Mouse (Mus musculus) liver, embryonic 14.5 days (tissue): Measurements from ENCODE around the gene Atl2. TPM values are rescaled to one million over a fixed set of nuclear protein-coding genes. Genes with fewer than 3 reads are reported as not detected.
A peak's percentile ranks its signal among the peaks of the same experiment; 100 is the strongest.

ENCODE experiments used
- ATAC-seq: fragments of 200-750 bp; cut with Nextera tagmentation; 2 replicates; pipeline ENCODE4 v1.8.0; 2017; ENCODE audit warnings: moderate number of reproducible peaks, mild to moderate bottlenecking, moderate library complexity; ENCODE audit not compliant: insufficient read depth
- DNase-seq, 3 experiments: peaks; one replicate each; pipeline ENCODE4 v3.0.0-alpha.2; 2012 to 2013; ENCODE audit warnings: low read depth in 3 of 3, low spot score in 3 of 3
- H3K27ac ChIP-seq: fragments of 300-500 bp; sonication (generic); 2 replicates; pipeline ENCODE4 v1.5.1; 2014; ENCODE audit warnings: moderate library complexity, mild to moderate bottlenecking, control low read depth, inconsistent platforms
- H3K27me3 ChIP-seq: fragments of 300-500 bp; sonication (generic); 2 replicates; pipeline ENCODE4 v1.6.1; 2014; ENCODE audit warnings: mild to moderate bottlenecking, low read length, moderate library complexity; ENCODE audit not compliant: control insufficient read depth, insufficient read depth
- H3K36me3 ChIP-seq: fragments of 300-500 bp; sonication (generic); replicated peaks from 2 replicates; pipeline ENCODE4 v1.6.1; 2014; ENCODE audit warnings: low read depth; ENCODE audit not compliant: control insufficient read depth, insufficient read depth
- H3K4me1 ChIP-seq, 2 experiments: fragments of 200-500 bp in 1 of 2; fragments of 300-500 bp in 1 of 2; sonication (generic) in 1 of 2; replicated peaks; 2 replicates each; pipeline ENCODE4 v1.6.1; 2012 to 2014; ENCODE audit warnings: antibody characterized with exemption in 1 of 2, inconsistent platforms in 1 of 2, low read length in 1 of 2; ENCODE audit not compliant: control insufficient read depth in 2 of 2, insufficient read depth in 2 of 2
- H3K4me2 ChIP-seq: fragments of 300-500 bp; sonication (generic); 2 replicates; pipeline ENCODE4 v1.6.1; 2014; ENCODE audit warnings: low read depth, mild to moderate bottlenecking, control low read depth, moderate library complexity
- H3K4me3 ChIP-seq, 2 experiments: fragments of 200-500 bp in 1 of 2; fragments of 300-500 bp in 1 of 2; sonication (generic) in 1 of 2; 2 replicates each; pipeline ENCODE4 v1.5.1; 2012 to 2014; ENCODE audit warnings: low read depth in 2 of 2, low read length in 2 of 2, mild to moderate bottlenecking in 2 of 2, control low read depth in 1 of 2, inconsistent platforms in 1 of 2, moderate library complexity in 1 of 2; ENCODE audit not compliant: insufficient read depth in 1 of 2
- H3K9ac ChIP-seq: fragments of 300-500 bp; sonication (generic); replicated peaks from 2 replicates; pipeline ENCODE4 v1.6.1; 2014; ENCODE audit warnings: mild to moderate bottlenecking, control low read depth, moderate library complexity
- H3K9me3 ChIP-seq: fragments of 300-500 bp; sonication (generic); 2 replicates; pipeline ENCODE4 v1.6.1; 2016; ENCODE audit warnings: low read length, mixed read lengths; ENCODE audit not compliant: control insufficient read depth
- CTCF ChIP-seq: IDR thresholded peaks from 2 replicates; pipeline ENCODE4 v1.5.1; 2016; ENCODE audit warnings: antibody characterized with exemption, low read depth, control low read depth
- EP300 ChIP-seq: IDR thresholded peaks from 2 replicates; pipeline ENCODE4 v1.6.1; 2016; ENCODE audit warnings: antibody characterized with exemption, low read depth
- WGBS: fragments of 180-500 bp; shearing (Covaris S2); extraction: QIAGEN DNeasy Blood & Tissue Kit; methylation state at CpG from one replicate; pipeline ENCODE4 v1.1.7; 2014; ENCODE audit not compliant: insufficient replicate concordance; 5-methylcytosine and 5-hydroxymethylcytosine counted together
- polyA plus RNA-seq, 2 experiments: library from polyadenylated mRNA; depleted of rRNA in 1 of 2; stranded (reverse) in 1 of 2; unstranded in 1 of 2; fragments of >200 nt; fragmentation: Nextera tagmentation in 1 of 2; extraction: Ambion mirVana in 1 of 2; gene quantifications; 2 replicates each; pipeline versions ENCODE4 v1.2.1 to v1.2.3; 2012 to 2014

Atl2 gene
- polyA plus RNA-seq, 2 experiments, result 19.4 to 26.4 TPM

GRCm38 (mm10) chr17:79920355-79920754 is 24.4 kb upstream of the Atl2 start:
- Histone ChIP-seq H3K36me3 (no peaks in the 10 kb centered on the region), H3K27ac (no peak overlapping the region), H3K9me3 (no peaks in the 10 kb centered on the region), H3K4me1 (peaks cover 20 to 34% of the 10 kb centered on the region in 2 experiments), H3K4me2 (no peak overlapping the region), H3K4me3 (no peak overlapping the region), H3K27me3 (no peaks in the 10 kb centered on the region), H3K9ac (no peak overlapping the region)
- TF ChIP-seq EP300 (no peak), CTCF (no peak)
- WGBS, result 67% methylated on average over 2 of the region's 2 CpGs
- DNase-seq, result no peak
- ATAC-seq, result no peak

GRCm38 (mm10) chr17:79919566-79920350 is 23.8 kb upstream of the Atl2 start:
- H3K4me3 ChIP-seq, result no peak overlapping the region
- no peak for TF ChIP-seq EP300
- no peak for TF ChIP-seq CTCF
- DNase-seq, result no peak
- 69% methylated on average over 15 of the region's 15 CpGs for WGBS
- no peaks in the 10 kb centered on the region for H3K27me3 ChIP-seq
- no peaks in the 10 kb centered on the region for H3K36me3 ChIP-seq
- H3K4me1 ChIP-seq, result peaks cover 20 to 33% of the 10 kb centered on the region in 2 experiments
- no peak overlapping the region for H3K4me2 ChIP-seq
- ATAC-seq, result no peak
- H3K9me3 ChIP-seq, result no peaks in the 10 kb centered on the region
- no peak overlapping the region for H3K27ac ChIP-seq
- no peak overlapping the region for H3K9ac ChIP-seq

- peak; percentile 95 for ATAC-seq
- TF ChIP-seq EP300 (no peak), CTCF (no peak)
- peak overlapping the region; percentile 37 for H3K9ac ChIP-seq
- no peaks in the 10 kb centered on the region for H3K36me3 ChIP-seq
- H3K27ac ChIP-seq, result peak overlapping the region; percentile 46
- no peaks in the 10 kb centered on the region for H3K9me3 ChIP-seq
- peak overlapping the region; percentile 30 to 59 for H3K4me3 ChIP-seq
- WGBS, result 2% methylated on average over 9 of the region's 9 CpGs
- H3K4me2 ChIP-seq, result peak overlapping the region; percentile 63
- H3K4me1 ChIP-seq, result peaks cover 20 to 33% of the 10 kb centered on the region in 2 experiments
- H3K27me3 ChIP-seq, result no peaks in the 10 kb centered on the region
- peak; percentile 52 to 67 (median 59) for DNase-seq
These were observed 22.6 kb upstream of the Atl2 start for GRCm38 (mm10) chr17:79918484-79919004.

- no peak for ATAC-seq
- no peak for DNase-seq
- Histone ChIP-seq H3K4me3 (no peak overlapping the region), H3K36me3 (no peaks in the 10 kb centered on the region), H3K9me3 (no peaks in the 10 kb centered on the region), H3K27ac (no peak overlapping the region), H3K9ac (no peak overlapping the region), H3K27me3 (no peaks in the 10 kb centered on the region), H3K4me2 (no peak overlapping the region), H3K4me1 (peaks cover 23 to 40% of the 10 kb centered on the region in 2 experiments)
- 35% methylated on average over 9 of the region's 9 CpGs for WGBS
- TF ChIP-seq CTCF, result no peak
- no peak for TF ChIP-seq EP300
These were observed 21.1 kb upstream of the Atl2 start for GRCm38 (mm10) chr17:79916996-79917395.

- H3K36me3 ChIP-seq, result no peaks in the 10 kb centered on the region
- H3K27ac ChIP-seq, result no peak overlapping the region
- H3K4me2 ChIP-seq, result no peak overlapping the region
- H3K27me3 ChIP-seq, result no peaks in the 10 kb centered on the region
- H3K4me3 ChIP-seq, result no peak overlapping the region
- peak in 1 of 3 experiments; percentile 12 for DNase-seq
- no peak overlapping the region for H3K9ac ChIP-seq
- no peaks in the 10 kb centered on the region for H3K9me3 ChIP-seq
- H3K4me1 ChIP-seq, result peaks cover 13 to 22% of the 10 kb centered on the region in 2 experiments
- TF ChIP-seq CTCF (no peak), EP300 (peak; percentile 3; the same call in 1 of the 2 replicates)
- 11% methylated on average over 2 of the region's 2 CpGs for WGBS
- ATAC-seq, result peak; percentile 63; the same call in 1 of the 2 replicates
These were observed 16.3 kb upstream of the Atl2 start for GRCm38 (mm10) chr17:79912174-79912573.
